Mouse (Mus musculus) urinary bladder, adult 2 months (tissue): ENCODE results near the gene Cadm3. TPM values are rescaled to one million over a fixed set of nuclear protein-coding genes. Genes with fewer than 3 reads are reported as not detected.

Experiments
- DNase-seq: peaks from one replicate; pipeline ENCODE4 v3.0.0; 2022; ENCODE audit warnings: low spot score
- polyA plus RNA-seq: library from polyadenylated mRNA; depleted of rRNA; stranded (reverse); fragments of >200 nt; gene quantifications from 2 replicates; pipeline ENCODE4 v1.2.3, GENCODE M21; 2012

The Cadm3 gene
- polyA plus RNA-seq, 1 experiment = 34.3 TPM

DNA sequence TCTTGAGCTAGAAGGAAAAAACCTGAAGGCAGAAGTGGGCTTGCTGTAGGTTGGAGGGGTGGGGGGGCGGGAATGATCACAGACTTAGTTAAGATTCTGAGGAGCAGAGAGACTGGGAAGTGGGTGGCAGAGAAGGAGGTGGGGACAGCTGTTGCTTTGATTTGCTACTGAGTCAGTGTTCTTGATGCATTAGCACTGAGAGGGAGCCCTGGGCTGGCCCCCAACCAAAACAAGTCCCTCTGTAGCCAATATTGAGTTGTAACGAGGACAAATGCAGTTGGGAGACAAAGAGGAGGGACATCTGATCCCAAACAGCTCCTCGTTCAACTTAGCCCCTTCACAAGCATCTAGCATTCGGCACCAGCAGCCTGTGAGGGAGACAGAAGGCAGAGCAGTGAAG, 9.7 kb downstream of the Cadm3 start:
- no peak for DNase-seq

DNA sequence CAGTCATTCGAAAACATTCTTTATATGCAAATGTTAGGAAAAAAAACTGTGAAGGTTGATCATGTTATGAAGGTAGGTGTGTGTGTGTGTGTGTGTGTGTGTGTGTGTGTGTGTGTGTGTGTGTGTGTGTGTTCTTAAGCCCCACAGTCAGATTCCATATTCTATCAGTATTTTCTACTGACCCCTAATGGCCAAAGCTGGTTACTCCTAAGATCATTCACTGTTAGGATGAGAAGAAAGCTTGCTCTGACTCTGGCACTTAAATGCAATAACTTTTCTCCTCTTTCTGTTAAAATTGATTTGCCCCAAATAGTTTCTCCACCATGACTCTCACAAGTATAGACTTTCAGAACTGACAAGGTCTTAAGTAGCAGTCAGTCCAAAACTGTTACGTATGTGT, 10.8 kb downstream of the Cadm3 start:
- DNase-seq = no peak

DNA sequence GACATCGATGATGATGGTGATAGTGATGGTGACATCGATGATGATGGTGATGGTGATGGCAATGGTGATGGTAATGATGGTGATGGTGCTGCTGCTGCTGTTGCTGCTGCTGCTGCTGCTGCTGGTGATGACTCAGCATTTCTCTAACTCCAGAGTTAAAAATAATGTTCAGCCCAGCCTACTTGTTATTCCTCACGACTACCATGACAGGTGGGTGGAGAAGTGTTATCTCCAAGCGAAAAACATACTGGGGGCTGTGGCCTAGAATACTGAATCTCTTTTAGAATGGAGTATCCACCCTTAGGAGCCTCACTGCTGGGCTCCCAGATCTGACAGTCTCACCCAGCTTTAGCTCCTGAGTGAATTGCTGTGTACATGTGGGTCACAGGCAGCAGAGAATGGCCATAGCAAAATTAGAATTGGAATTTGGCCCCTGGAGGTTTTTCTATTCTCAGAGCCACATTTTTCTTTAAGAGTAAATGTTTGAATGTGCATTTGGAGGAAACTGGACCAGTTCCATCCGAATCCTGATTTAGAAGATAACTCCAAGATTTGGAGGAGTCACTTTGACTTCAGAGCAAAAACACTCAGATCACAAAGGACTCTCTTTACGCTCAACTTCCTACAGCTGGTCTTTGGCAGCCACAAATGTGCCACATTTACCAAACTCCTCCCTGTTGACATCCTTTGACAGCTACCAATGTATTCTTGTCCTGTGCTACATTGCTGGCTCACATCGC, 12.2 kb downstream of the Cadm3 start:
- no peak for DNase-seq

DNA sequence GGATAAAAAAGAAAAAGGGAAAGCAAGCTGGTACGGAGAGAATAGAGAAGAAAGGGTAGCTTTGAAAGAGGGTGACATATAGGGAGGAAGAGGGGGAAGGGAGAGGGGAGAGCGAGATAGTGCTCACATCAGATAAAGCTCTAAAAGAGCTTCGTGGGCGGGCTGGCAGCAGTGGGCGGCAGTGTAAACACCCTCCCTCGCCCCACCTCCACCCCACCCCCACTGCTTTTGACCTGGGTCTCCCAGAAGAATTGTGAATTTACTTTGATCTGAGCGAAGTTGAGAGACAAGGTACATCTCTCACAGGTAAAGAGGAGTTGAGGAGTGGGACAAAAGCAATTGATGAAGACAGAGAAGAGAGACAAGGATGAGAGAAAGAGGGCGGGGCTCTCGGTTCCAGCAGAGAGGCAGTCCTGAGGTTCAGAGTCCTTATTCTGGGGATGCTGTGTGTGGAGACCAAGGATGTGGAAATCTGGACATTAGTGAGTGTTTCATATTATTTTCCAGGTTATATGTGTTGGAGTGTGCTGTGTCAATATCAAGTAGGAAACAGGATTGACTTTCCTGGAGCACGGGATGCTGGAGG, 17.0 kb downstream of the Cadm3 start, which contains the start of gene Aim2:
TSS of gene Aim2 (plus strand) at position 508 of the 586 bp plus-strand sequence.
- DNase-seq = no peak

DNA sequence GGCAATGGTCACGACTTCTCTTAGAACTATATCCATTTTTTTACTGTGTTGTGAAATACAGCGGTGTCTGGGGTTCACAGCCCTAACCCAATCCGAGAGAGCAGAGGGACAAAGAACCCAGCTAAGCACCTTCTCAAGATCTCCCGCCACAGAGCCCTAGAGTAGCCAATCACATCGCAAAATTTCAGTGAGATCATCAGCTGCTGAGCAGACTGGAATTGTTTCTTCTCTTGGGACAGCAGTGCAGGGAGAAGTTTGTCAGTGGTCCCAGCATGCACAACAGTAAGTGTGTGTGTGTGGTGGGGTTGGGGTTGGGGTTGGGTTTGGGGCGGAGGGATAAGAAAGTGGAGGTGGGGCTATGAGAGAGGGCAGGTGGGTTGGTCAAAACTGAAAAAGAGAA, 17.5 kb downstream of the Cadm3 start:
- no peak for DNase-seq

DNA sequence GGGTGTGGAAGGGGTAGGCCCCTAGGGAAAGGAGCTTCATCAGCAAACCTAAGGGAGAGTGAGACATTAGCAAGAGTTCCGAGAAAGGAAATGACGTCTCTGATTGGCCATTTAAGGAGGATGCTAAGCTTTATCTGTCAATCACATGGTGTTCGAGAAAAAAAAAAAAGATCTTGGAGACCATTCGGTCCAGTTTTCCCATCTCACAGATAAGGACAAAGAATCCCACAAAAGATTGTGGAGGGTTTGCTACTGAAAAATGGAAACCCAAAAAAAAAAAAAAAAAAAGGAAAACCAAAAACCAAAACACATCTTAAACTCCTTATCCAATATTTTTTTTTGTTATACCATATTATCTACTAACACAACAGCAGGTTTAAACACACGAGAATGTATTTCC, 18.3 kb downstream of the Cadm3 start:
- DNase-seq = no peak

DNA sequence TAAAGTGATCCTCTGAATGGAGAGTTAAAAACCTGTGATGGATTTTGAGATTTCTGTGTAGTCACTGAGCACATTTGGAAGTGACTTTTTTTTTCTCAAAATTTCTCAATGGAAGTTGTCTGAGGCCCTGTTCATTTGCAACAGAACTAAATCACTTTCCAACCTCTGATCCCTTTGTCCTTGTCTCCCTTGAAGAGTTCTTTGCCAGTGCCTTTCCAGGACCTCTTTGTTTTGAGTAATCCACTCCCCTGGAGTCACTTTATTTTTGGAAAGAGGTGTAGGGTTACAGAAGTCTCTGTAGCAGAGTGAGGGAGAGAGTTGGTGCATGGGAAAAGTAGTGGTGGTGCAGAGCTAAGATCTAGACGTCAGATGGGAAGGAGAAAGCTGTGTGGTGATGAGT, 19.0 kb downstream of the Cadm3 start:
- DNase-seq = no peak

DNA sequence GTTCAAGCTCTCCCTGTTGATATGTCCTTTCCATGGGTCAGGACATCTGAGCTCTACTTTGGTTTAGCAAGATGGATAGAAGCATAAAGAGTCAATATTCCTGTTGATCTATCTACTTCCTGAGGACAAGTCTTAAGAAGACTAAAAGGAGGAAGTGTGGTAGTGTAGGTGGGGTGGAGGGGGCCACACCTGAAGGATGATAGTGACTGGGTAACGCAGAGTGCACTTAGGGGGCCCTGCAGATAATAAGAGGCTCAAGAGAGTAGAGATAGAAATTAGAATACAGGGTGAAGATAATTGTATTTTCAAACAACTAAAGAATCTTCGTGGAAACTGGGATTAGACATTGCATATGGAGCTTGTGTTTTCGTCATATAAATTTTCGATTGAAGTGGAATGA, 22.4 kb downstream of the Cadm3 start:
- no peak for DNase-seq

DNA sequence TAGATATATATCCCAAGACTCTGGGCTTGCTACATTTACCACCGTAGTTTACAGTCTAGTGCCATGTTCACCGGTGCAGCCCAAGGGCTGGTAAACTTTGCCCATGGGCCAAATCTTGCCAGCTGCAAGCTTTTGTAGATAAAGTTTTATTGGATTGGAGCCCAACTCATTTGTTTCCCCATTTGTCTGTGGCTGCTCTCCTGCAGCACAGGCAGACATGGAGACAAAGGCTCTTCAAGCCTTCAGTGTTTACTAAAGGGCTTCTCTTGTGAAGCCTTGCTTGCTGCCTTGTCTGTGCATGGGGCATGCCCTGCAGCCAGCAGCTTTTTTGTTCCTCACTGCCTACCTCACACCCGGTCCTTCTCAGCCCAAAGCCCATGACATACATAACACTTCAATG, 23.6 kb downstream of the Cadm3 start:
- DNase-seq = no peak

DNA sequence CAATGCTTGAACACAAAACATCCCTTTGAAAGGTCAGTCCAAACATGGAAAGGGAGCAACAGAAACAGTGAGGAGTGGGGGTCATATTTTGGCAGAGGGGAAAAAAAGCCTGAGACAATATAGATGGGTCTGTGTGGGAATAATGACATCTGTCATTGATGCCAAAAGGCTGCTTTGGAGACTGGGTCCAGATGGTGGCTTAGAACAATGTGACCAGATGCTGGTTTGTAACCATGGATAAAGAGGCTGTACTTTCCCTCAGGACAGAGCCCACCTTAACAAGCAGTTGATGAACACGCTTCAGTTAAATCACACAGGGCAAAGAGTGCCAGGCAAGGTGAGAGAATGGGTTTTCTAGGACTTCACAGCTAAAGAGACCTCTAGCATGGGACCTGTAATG, 25.1 kb downstream of the Cadm3 start:
- no peak for DNase-seq

DNA sequence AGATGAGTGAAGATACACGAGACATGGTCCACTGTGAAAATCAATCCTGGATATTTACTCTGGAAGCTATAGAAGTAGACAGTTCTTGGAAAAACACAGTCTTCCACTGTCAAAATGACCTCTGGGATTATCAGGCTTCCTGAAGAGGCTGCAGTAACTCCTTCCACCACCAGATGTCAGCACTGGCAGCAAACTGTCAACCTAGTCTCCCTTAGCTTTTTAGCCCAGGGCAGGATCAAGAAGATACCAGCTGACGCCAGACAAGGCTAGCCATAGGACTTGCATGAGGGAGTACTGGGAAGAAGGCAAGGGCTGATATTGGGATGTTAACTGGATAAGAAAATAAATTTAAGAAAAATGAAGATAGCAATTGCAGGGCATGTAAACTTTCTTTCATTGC, 28.0 kb downstream of the Cadm3 start:
- no peak for DNase-seq

DNA sequence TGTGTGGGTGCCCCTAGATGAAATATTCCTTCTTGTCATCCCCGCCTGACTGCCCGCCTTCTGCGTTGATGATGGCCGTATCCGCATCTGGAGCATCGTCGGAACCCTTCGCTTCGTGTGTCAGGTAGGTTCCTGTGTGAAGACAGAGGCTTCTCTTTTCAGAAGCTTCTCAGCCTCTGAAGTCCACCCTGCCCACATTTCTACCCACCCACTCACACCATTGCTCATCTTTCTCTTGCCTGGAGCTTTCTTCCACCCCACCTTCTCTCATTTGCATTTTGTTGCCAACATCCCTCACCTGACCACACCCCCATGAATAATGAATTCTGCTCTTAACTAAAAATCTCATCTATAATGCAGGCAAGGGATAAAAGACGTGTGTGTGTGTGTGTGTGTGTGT, 30.5 kb downstream of the Cadm3 start:
- no peak for DNase-seq

DNA sequence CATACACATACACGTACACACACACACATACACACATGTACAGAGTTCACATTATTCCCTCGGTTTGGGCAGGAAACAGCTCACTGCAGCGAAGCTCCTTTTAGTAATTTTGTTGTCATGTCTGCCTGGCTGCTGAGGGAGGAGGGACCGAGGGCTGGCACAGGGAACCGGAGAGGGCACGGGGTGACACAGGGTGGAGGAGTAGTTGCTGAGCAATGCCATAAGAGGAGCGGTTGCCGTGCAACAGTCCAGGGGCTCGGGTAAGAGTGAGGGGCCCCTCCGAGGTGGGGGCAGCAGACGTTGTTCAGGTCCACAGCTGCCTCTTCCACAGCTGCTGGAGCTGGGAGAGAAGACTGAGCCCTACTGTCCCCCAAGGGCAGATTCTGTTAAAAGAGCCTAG, 31.6 kb downstream of the Cadm3 start:
- DNase-seq = no peak

DNA sequence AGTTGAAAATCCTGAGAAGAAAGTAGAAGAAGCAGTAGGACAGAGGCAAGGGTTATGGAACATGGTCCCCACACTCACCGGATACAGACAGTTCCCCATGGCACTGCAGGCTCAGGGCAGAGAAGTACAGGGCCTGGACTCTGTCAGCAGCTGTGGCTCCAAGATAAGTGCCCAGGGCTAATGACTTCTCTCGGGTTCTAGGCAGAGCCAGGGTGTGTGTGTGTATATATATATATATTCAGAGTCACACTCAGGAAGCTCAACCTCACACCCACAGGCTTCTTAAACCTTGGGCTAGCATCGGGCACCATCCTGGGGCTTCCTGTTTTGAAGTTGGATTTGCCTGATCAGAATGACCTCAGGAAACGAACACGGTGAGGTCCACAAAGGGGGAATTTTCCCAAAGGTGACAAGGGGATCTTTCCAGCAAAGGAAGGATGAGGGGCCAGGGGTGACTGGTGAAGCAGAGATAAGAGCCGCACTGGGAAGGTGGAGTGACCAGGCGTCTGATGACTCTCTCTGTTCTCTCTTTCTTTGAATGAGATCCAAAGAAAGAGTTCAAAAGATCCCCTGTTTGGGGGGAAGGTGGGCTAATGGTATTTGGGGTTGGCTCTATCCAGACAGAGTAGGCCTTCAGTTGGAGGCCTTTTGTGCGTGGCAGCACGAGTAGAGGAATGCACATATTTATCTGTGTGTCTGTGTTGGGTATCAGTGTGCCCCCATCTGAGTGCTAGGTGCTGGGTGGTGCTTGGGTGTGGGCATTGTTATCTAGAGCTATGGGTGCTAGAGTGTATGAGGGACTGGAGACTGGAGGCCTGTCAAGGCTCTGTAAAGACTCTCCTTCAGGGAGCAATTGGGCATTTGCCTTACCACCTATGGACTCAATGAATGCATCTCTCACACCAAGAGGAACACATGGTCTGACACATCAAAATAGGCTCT, 33.9 kb downstream of the Cadm3 start, which contains the start of gene Ackr1:
TSS of gene Ackr1 (minus strand) at position 439 of the 942 bp plus-strand sequence.
- no peak for DNase-seq

DNA sequence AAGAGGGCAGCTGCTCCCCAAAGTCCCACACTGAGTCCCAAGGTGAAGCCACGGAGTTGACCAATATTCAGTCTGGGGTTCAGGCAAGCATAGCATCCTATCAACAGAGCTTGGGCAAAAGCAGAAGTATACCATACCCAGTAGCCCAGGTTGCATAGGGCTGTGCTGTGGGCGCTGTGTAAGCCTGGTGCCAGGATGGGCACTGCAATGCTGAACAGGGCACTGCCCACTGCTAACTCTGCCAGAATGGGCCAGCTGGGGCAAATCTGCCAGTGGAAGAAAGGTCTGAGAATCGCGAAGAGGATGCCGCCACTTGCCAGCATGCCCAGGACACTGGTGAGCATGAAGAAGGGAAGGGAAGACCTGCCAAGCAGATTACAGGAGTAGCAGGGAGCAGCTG, 35.1 kb downstream of the Cadm3 start:
- no peak for DNase-seq

DNA sequence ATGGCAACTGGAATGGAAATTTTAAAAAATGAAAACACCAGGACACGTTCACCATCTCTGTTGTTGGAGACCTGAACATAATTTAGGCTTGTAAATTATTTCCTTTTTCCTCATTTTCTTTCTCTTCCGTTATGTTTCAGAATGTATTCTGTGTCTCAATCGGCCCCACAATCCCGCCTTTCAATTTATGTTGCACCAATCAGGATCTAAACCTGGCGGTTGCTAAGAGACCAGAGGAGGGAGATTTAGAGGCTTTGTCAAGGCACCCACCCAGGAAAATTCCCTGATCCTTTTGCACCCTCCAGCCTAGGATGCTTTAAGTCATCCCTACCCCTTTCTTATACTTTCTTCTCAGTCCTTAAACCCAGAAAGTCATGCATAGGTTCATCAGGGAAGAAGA, 37.8 kb downstream of the Cadm3 start:
- no peak for DNase-seq

DNA sequence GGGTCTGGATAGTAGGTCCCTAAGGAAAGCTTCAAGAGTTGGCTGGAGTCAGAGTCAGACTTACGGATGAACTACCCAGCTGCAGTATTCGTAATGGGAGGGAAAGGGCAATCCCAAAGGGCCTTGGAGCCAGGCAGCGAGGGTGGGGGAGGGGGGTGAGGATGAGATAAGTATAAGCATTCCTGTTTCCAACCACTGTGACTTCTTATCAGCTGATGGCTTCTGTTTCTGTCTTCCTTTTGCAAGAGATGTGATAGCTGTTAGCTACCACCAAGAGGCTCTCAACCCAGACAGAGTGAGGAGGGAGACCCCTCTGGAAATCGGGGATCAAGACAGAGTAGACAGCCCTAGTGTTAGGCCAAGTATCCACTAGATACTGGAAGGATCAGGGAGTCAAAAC, 38.3 kb downstream of the Cadm3 start:
- DNase-seq = no peak

DNA sequence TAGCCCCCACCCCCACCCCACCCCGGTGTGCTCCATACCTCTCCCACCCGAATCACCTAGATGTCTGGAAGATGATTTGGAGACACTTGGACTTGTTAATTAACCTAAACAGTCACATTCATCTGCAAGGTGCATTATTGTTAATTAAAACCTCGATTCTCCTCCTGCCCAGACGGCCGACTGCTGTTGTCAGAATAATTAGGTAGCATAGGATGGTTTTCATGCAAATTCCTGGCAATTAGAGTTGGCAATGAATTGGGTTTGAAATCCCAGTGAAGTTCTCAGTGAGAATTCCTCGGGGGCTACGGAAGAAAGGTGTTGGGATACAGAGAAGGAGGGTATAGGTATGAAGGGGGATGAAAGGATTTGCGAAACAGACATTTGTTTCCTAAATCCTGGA, 39.0 kb downstream of the Cadm3 start:
- DNase-seq = no peak

DNA sequence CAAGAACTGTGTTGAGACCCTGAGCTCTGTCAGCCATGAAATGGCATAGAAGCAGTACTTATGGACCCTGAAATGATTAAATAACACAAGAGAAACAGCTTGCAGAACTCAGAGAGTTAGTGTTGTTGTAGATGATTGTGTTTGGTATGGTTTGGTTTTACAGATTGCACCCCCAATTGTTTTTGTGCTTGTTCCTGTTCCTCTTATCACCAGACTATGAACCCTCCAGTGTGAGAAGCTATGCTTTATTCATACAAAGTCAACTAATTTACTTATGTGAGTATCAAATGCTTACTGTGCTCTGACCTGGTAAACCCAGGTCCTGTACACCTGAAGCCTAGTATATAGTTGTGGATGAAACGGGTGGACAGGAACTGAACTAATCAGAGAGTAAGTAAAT, 40.9 kb downstream of the Cadm3 start:
- no peak for DNase-seq

DNA sequence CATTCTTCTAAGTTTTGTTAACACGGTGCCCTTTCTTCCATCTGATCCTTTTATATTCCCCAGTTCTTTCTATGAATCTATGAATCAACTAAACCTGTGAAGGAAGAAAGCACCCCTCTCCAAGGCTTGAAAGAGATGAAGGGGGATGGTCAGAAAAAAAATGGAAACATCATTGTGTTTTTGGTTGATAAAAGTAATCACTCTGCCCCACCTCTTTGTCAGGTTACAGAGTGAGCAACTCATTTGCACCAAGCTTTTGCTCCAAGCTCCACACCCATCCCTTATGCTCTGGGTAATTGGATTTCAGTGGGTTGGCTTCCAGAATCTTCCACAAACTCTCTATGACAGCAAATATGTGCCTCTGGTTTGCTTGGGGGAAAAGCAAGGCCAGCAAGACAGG, 42.1 kb downstream of the Cadm3 start:
- DNase-seq = no peak

DNA sequence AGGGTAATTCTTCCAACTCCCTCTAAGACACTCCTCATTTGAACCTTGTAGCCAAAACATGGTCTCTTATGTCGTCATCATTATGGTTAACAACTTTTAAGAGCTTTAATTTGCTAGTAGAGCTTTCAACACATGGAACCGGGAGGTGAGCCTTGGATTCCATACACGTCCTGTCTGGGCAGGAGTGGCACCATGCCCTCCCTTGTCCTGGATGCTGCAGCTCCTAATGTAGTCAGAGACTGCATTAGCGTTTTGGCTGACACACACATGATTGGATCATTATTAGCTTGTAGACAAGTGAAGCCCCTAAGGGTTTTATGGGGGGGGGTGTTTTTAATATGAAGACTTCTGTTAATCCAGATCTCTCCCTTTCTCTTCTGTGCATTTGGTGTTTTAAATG, 42.5 kb downstream of the Cadm3 start:
- DNase-seq = no peak

DNA sequence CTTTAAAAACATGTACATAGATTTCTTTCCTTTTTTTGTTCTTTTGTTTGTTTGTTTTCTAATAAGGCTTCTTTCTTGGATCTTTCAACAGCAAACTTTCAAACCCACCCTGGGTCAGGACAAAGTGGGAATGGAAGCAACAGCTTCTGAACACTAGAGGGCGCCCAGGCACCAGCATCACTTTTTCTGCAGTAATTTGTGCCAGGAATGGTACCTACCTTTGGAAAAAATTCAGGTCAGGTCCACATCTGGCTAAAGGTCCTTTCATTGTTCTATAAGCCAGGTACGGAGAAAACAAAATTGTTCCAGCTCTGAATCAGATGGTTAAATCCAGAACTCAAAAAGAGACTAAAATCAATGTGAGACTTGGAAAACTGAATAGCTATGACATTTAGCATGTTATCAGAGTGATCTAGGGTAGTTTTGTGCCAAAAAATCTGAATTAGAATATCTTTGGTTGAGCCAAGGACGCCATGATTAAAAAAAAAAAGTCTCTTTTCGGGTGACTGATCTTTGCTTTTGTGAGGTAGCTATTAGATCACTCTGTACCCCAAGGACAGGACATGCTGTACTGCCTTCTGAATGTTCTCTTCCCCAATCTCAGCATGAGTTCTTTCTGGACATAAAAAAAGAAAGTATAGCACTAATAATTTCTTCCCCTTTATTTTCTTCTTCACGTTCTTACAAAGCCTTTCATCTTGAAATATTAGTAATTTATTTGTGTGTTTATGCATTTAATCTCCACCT, 43.5 kb downstream of the Cadm3 start:
- no peak for DNase-seq
